Mouse (Mus musculus) left cerebral cortex, adult 8-10 months (tissue): Measurements from ENCODE around the gene Asxl1. TPM values are rescaled to one million over a fixed set of nuclear protein-coding genes. Genes with fewer than 3 reads are reported as not detected.

Experiments
- DNase-seq, 2 experiments: peaks; one replicate each; pipeline ENCODE4 v3.0.0; 2022; ENCODE audit warnings: low spot score in 2 of 2
- total RNA-seq, 4 experiments: library from RNA; stranded (reverse); gene quantifications; 2 replicates each; pipeline ENCODE4 v1.2.4; 2022

Asxl1 gene
- total RNA-seq, 4 experiments from 2014 or later = 34.5 to 37.7 (median 35.5) TPM

DNA sequence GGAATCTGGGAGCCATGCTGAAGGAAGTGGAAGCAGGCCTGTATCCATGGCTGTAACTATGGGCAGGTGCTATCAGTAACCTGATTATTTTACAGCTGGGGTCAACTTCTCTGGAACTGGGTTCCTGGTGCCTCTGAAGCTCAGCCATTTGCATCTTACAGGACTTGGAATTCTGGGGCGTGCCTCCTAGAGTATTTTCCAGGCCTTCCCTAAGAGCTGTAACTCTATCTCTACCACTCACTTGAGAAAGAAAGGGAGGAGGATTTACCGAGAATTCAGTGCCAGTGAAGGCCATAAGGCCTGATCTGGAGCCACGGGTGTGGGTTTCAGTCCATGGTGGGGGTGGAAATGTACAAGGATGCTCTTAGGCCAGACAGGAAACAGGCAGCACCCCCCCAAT is 95.6 kb downstream of the Asxl1 start:
- DNase-seq = no peak

DNA sequence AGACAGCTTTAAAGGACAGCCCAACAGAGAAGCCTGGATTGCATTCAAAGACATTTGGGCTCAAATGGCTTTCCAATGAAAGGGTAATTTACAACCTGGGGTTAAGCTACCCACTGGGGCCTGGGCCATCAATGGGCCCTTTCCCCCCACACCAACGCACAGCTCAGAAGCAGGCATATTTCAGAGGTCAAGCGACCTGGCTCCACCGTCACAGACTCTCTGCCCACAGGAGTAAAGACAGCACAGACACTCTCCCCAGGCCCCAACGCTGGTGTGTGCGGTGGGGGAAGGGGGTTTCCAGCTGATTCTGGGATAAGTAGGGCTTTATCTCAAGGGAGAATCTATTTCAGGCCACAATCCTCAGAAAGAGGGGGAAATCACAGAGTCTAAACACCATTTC is 97.1 kb downstream of the Asxl1 start:
- no peak for DNase-seq

DNA sequence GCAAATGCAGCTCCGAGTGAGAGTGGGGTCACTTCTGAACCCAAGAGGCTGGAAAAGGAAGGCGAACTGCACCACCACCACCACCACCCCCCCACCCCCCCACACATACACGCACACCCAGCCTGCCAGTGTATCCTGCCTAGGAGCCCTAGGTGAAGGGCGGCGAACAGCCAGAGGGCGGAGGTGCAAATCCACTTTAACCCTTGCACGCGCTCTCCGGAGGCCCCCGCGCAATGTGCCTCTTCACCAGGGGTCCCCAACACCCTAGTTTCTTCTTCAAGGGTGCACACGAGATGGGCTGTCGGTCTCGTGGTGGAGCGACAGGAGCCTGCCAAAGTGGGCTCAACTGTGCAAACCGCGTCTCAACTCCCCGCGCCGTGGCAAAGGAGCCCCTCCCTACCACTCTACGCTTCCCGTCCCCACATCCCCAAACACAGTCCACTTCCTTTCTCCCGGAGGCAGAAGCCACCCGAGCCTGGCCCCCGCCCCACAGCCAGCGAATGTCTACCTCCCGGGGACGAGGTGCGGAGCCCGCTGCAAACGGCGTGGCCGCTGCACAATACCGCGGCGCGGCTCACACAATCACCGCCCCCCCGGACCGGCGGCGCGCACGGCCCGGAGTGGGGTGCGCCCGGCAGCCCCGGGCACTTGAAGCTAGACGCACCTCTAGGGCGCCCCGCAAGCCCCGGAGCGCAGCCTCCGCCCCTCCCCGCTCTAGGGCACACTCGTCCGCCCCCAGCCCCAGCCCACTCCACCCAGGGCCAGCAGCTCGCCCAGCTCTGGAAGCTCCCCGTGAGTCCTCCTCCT is 98.0 kb downstream of the Asxl1 start:
- no peak for DNase-seq

DNA sequence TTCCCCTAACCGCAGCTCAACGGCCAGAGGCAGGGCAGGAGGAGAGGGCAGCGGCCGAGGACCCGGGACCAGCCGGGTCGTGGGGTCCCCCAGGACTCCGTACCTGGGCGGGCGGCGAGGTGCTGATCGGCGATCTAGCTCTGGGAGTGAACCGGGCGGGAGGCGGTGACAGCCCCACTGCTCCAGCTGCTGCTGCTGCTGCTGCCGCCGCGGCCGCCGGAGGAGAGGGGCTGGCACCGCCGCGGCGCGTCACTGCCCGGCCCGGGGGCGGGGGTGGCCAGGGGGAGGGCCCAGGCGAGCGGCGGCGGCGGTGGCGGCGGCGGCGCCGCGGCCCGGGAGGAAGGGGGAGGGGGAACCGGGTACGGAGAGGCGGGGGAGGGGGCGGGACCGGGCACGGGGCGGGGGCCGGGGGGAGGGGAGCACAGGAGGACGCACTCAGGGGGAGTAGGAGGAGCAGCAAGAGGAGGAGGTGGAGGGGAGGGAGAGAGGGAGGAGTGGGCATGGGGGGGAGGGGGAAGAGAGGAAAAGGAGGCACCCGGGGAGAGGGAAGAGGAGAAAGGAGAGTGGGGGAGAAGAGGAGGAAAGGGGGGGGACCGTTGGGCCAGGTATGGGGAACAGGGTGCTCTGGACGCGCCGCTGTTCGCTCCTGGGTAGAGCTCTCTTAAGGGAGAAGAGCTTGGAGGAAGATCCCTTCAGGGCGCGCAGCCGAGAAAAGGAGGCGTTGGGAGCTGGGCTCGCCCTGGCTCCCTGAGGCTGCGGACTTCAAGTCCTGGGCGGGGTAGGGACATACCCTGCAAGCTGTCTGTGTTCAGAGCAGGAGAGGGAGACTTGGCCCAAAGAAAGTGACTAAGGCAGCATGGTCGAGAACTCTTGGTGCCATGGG is 98.9 kb downstream of the Asxl1 start:
- peak; percentile 39 to 68 for DNase-seq

DNA sequence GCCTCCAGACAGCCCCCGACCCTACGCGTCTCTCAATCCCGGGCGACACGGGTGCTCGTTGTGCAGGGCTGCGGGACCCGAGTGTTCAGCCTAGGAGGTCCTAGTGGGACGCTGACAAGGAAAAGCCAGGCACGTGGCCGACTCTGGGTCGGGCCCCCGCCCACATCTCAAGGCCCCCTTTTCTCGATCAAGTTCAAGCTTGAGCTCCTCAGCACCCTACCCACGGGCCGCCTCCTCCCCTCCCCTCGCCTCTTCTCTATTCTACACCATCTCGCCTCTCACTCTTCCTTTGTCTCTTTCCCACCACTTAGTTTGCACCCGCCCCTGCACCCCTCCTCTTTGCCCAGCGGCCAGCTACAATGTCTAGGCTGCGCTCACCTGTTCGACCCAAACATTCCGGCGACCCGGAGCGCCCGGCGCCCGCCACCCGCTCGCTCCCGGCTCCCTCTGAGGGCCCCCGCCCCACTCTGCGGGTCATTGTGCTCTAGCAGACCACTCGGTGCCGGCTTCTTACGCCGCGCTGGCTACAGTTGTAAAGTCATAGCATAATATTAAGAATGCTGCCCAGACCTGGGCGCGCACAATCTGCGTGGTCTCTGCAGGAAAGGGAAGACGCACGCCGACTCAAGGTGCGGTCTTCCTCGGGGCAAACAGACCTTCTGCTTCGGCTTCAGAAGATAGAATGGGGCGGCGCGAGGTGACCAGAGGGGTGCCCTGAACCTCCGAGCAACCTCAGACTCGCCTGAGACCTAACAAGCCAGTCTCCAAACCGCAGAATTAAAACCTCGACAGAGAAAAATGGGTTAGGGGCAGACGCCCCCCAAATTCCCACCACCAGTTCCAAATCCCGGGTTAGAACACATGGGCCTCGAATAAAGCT is 99.7 kb downstream of the Asxl1 start:
- DNase-seq = peak in 1 of 2 experiments; percentile 44

DNA sequence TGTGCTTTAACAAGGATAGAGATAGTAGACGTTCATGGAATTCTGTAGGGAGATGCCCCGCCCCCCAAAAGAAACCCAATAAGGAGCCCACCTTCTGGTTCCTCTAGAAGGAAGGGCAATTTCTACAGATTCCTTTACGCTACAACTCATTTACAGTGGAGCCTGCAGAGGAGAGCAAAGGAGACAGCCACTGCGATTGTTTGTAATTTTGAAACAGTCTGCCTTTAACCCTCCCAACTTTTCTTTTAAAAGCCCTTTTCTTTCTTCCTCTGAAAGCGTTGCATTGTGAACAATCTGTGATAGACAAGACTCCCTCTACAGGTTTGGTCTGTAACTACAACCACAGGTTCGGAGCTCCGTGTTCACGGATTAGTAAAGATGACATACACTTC is 100.4 kb downstream of the Asxl1 start:
- DNase-seq = no peak

DNA sequence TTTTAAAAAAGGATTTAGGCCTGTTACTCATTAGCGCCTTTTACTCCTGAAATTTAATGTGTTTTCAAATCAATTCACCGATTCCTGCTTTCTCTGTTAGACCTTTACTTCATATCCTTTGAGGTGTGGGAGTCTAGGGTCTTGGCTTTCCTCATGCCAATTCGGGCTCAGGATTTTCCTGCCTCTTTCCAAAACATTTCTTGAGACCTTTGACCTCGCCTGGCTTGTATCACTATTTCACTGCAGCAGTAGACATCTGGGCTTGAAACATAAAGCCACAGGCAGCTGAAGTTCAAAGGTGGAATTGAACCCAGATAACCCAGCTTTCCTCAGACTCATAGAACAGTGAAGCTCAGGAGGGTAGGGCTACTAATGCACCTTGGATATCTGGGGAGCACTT is 100.8 kb downstream of the Asxl1 start:
- DNase-seq = no peak

DNA sequence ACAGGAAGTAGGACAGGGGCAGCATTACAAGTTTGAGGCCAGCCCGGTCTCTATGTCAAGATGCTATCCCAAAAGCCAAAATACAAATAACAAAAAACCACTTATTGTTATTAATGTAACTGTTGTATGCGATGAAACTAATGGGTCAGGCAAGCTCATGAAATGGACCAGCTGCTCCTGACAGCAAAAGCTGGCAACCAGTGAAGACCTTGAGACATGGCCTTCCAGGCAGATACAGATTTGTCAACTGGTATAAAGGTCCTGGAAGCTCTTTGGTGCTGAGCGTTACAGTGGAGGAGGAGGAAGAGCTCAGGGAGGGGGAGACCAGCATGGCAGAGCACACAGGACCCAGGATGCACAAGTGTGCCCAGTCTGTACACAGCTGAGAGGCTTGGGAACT is 102.1 kb downstream of the Asxl1 start:
- DNase-seq = no peak

DNA sequence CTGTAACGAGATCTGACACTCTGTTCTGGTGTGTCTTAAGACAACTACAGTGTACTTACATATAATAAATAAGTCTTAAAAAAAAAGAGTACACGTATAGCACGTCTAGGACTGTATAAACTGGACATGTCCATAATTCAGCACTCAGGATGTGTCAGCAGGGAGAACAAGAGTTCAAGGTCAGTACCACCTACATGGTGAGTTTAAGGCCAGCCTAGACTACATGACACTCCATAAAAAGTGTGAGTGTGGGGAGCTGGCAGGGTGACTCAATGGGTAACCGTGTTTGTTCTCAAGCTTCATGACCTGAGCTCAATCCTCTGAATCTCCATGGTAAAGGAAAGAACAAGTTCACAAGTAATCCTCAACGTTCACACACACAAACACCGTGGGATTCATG is 102.9 kb downstream of the Asxl1 start:
- DNase-seq = no peak

Other genes starting within 250 kb of the Asxl1 start
- gene Hck, start 237.4 kb upstream of the Asxl1 start, total RNA-seq = 1 to 10 TPM; 1.7 to 4.2 (median 2.7) TPM
- 100 to 1,000 TPM; 106 to 122 (median 113) TPM for gene Tm9sf4, start 184.5 kb upstream of the Asxl1 start, total RNA-seq
- 10 to 100 TPM; 26.5 to 30.0 (median 27.9) TPM for gene Tspyl3, start 120.4 kb upstream of the Asxl1 start, total RNA-seq
- gene Plagl2, start 104.4 kb upstream of the Asxl1 start, total RNA-seq = 1 to 10 TPM; 5.8 to 6.8 (median 6.1) TPM
- gene Pofut1, start 104.3 kb upstream of the Asxl1 start, total RNA-seq = 10 to 100 TPM; 16.2 to 17.9 (median 17.3) TPM
- gene Kif3b, start 54.4 kb upstream of the Asxl1 start, total RNA-seq = 10 to 100 TPM; 49.9 to 53.8 (median 52.3) TPM
- not detected for gene 4930404H24Rik, start 147.0 kb downstream of the Asxl1 start, total RNA-seq
- 10 to 100 TPM; 41.1 to 48.9 (median 45.1) TPM for gene Nol4l, start 184.1 kb downstream of the Asxl1 start, total RNA-seq